Comparison of ENCODE assay signal across 14 mouse cellular contexts in genomic region chr10:20181198-20181597, GRCm38 (mm10). TPM values are rescaled to one million over a fixed set of nuclear protein-coding genes. Genes with fewer than 3 reads are reported as not detected.
DNase-seq lines count a peak whose midpoint lies in the region; ATAC-seq and TF ChIP-seq lines count a peak whose summit lies in the region.
"Had no signal": no experiment of that assay in that cellular context is flagged by ENCODE, and none has a peak within 500 bp of the region (broad histone marks: within the 10 kb centered on the region; RNA-seq: fewer than 3 reads in every experiment).

No protein-coding gene starts in this region.

- H3K4me3 ChIP-seq in heart, embryonic 13.5 days = no peak overlapping the region
- no peak overlapping the region for H3K4me3 ChIP-seq in left cerebral cortex, adult 2 months
- H3K4me3 ChIP-seq in ES-Bruce4 (ENCODE audit: low read depth, low read length) = peak overlapping the region; percentile 7; the same call in 1 of the 2 replicates
- H3K4me3 ChIP-seq in liver, embryonic 11.5 days (ENCODE audit: low read depth, low read length) = no peak overlapping the region
- H3K4me3 ChIP-seq: embryonic facial prominence, embryonic 13.5 days had no signal

- no peak for TF ChIP-seq CTCF in left cerebral cortex, adult 2 months (IDR thresholded peaks at IDR 0.05)
- TF ChIP-seq CTCF in ES-Bruce4 (IDR thresholded peaks at IDR 0.05; ENCODE audit: low read depth, low read length) = no peak

- no peaks in the 10 kb centered on the region for H3K36me3 ChIP-seq in heart, embryonic 13.5 days
- no peaks in the 10 kb centered on the region for H3K36me3 ChIP-seq in ES-Bruce4 (ENCODE audit: control insufficient read depth, insufficient read depth, low read length, poor library complexity, severe bottlenecking)
- no peaks in the 10 kb centered on the region for H3K36me3 ChIP-seq in liver, embryonic 11.5 days (ENCODE audit: control insufficient read depth, insufficient read depth, low read length)
- H3K36me3 ChIP-seq: embryonic facial prominence, embryonic 13.5 days had no signal

- 17% methylated on average over 10 of the region's 10 CpGs for WGBS in heart, embryonic 13.5 days
- WGBS in liver, embryonic 11.5 days = 33% methylated on average over 10 of the region's 10 CpGs

- no peak for TF ChIP-seq EP300 in ES-Bruce4 (IDR thresholded peaks at IDR 0.05; ENCODE audit: insufficient read depth, low read depth, low read length)

- DNase-seq in heart, postnatal 14 days = no peak
- no peak for DNase-seq in left cerebral cortex, adult 2 months (ENCODE audit: extremely low spot score in 1 of 2, low spot score in 2 of 2)
- no peak for DNase-seq in left cerebral cortex, adult 8-10 months (ENCODE audit: low spot score in 2 of 2)
- DNase-seq in liver, embryonic 11.5 days (ENCODE audit: low spot score) = no peak
- no peak for DNase-seq in ovary, postnatal 14 days (ENCODE audit: low spot score)
- DNase-seq in adrenal gland, adult 18-20 months (ENCODE audit: low spot score in 2 of 2) = no peak
- DNase-seq: adrenal gland, postnatal 25 days; cerebellum, adult 18-20 months; forebrain, postnatal 0 days; thymus, postnatal 36 days had no signal

- H3K27me3 ChIP-seq in heart, embryonic 13.5 days (replicated peaks) = no peaks in the 10 kb centered on the region
- no peaks in the 10 kb centered on the region for H3K27me3 ChIP-seq in ES-Bruce4 (ENCODE audit: control insufficient read depth, insufficient read depth, low read length, poor library complexity, severe bottlenecking)
- H3K27me3 ChIP-seq in liver, embryonic 11.5 days (replicated peaks; ENCODE audit: control insufficient read depth, insufficient read depth, low read length) = no peaks in the 10 kb centered on the region
- H3K27me3 ChIP-seq: embryonic facial prominence, embryonic 13.5 days had no signal

- ATAC-seq in heart, embryonic 13.5 days (ENCODE audit: extremely low read depth, insufficient number of reproducible peaks, low FRiP score, low TSS enrichment) = no peak
- 0 out of 2 replicates have a peak, but pooled peaks have one; percentile 29 for ATAC-seq in liver, embryonic 11.5 days (replicated peaks; ENCODE audit: low FRiP score)

- H3K27ac ChIP-seq in heart, embryonic 13.5 days (replicated peaks) = peak overlapping the region; percentile 62
- peak overlapping the region; percentile 57; the same call in 1 of the 2 replicates for H3K27ac ChIP-seq in left cerebral cortex, adult 2 months
- H3K27ac ChIP-seq in ES-Bruce4 (ENCODE audit: insufficient read depth, low read length) = no peak overlapping the region
- H3K27ac ChIP-seq in liver, embryonic 11.5 days (ENCODE audit: low read depth, low read length) = no peak overlapping the region
- H3K27ac ChIP-seq: embryonic facial prominence, embryonic 13.5 days had no signal

- intact Hi-C loops in heart, postnatal 14 days (cut with DNase I) = no loop called here
- intact Hi-C loops in left cerebral cortex, adult 2 months (cut with DNase I) = no loop called here

- no peaks in the 10 kb centered on the region for H3K9me3 ChIP-seq in heart, embryonic 13.5 days
- H3K9me3 ChIP-seq in ES-Bruce4 (replicated peaks; ENCODE audit: control insufficient read depth, insufficient read depth, low read length, poor library complexity, severe bottlenecking) = no peaks in the 10 kb centered on the region
- H3K9me3 ChIP-seq in liver, embryonic 11.5 days (ENCODE audit: control insufficient read depth, low read length) = no peaks in the 10 kb centered on the region
- H3K9me3 ChIP-seq: embryonic facial prominence, embryonic 13.5 days had no signal

- TF ChIP-seq POLR2A in ES-Bruce4 (IDR thresholded peaks at IDR 0.05; ENCODE audit: insufficient read depth, low read length) = no peak

- peak overlapping the region; percentile 47; the same call in 1 of the 2 replicates for H3K9ac ChIP-seq in heart, embryonic 13.5 days
- no peak overlapping the region for H3K9ac ChIP-seq in ES-Bruce4 (ENCODE audit: low read depth, poor library complexity, severe bottlenecking)
- H3K9ac ChIP-seq in liver, embryonic 11.5 days (ENCODE audit: low read depth, low read length) = no peak overlapping the region
- H3K9ac ChIP-seq: embryonic facial prominence, embryonic 13.5 days; forebrain, postnatal 0 days had no signal

- H3K4me1 ChIP-seq in heart, embryonic 13.5 days = peaks cover 40% of the 10 kb centered on the region
- peaks cover 27% of the 10 kb centered on the region for H3K4me1 ChIP-seq in ES-Bruce4 (ENCODE audit: control insufficient read depth, insufficient read depth, low read length)
- H3K4me1 ChIP-seq in liver, embryonic 11.5 days (replicated peaks; ENCODE audit: control insufficient read depth, insufficient read depth, low read length) = 0 out of 2 replicates have a peak, but pooled peaks cover 3% of the 10 kb centered on the region

- peak overlapping the region; percentile 26 for H3K4me2 ChIP-seq in heart, embryonic 13.5 days
- no peak overlapping the region for H3K4me2 ChIP-seq in liver, embryonic 11.5 days
- H3K4me2 ChIP-seq: embryonic facial prominence, embryonic 13.5 days; midbrain, embryonic 11.5 days had no signal

RNA-seq across cellular contexts. Expression of gene Map7, which starts 32.9 kb away (rescaled TPM):
- 5.9 and 6.6 TPM in 2 replicates for polyA plus RNA-seq in heart, embryonic 13.5 days (2015; fragmentation: Nextera tagmentation; extraction: Ambion mirVana)
- total RNA-seq in heart, postnatal 14 days (2021) = 10 to 100 TPM; 17.4 to 20.9 TPM
- total RNA-seq in left cerebral cortex, adult 2 months (2021) = 100 to 1,000 TPM; 102 to 118 TPM
- 100 to 1,000 TPM; 124 to 135 (median 130) TPM for total RNA-seq in left cerebral cortex, adult 8-10 months (2022)
- polyA plus RNA-seq in ES-Bruce4 (2011; ENCODE audit: insufficient read depth, insufficient read length, low read depth, missing spikeins) = 108 and 126 TPM in 2 replicates
- 6.4 and 7.2 TPM in 2 replicates for polyA plus RNA-seq in liver, embryonic 11.5 days (2014; fragmentation: Nextera tagmentation; extraction: Ambion mirVana)
- 10 to 100 TPM; 17.6 to 20.6 TPM for total RNA-seq in adrenal gland, adult 18-20 months (2021)

Comparison
In these comparisons a context has a peak if more than half of its experiments do, and no peak if none do; other contexts are left out.
1. H3K27ac ChIP-seq: peak in heart, embryonic 13.5 days (single experiment) and left cerebral cortex, adult 2 months (single experiment); none in ES-Bruce4 (single experiment) and liver, embryonic 11.5 days (single experiment).
2. RNA of gene Map7, which starts 32.9 kb away (total RNA-seq): 124 to 135 TPM in left cerebral cortex, adult 8-10 months and 102 to 118 TPM in left cerebral cortex, adult 2 months; 17.4 to 20.9 TPM in heart, postnatal 14 days and 17.6 to 20.6 TPM in adrenal gland, adult 18-20 months; every median in the first group is over 4 times any median in the second.